Mouse (Mus musculus): ENCODE measurements around the gene Krt15. TPM values are rescaled to one million over a fixed set of nuclear protein-coding genes. Genes with fewer than 3 reads are reported as not detected.

The Krt15 gene
- polyA plus RNA-seq, 1 experiment from 2014 or later = 59.9 TPM

DNA sequence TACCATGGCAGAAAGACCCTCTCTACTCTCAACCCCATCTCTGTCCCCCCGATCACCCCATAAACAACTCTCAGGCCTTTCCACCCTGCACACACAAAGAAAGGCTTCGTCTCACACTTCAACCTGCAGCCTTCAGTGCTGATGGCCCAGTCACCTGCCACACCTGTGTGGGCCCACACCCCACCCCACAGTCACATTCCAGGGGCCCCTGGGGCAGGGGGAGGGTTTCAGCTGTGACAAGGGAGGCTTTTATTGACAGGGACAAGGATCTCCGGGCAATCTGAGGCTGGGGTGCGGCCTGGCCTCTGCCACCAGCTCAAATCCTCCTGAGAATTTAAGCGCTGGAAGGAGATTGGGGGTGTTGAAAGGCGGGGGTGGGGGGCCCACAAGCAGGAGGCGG lies 3.1 kb upstream of the Krt15 start:
- H3K27ac ChIP-seq (ENCODE audit: low read length) = peak overlapping the region; percentile 71

GRCm38 (mm10) chr11:100137693-100138092 lies 2.0 kb upstream of the Krt15 start:
- Histone ChIP-seq H3K36me3 (ENCODE audit: control insufficient read depth, insufficient read depth, low read length) (no peaks in the 10 kb centered on the region), H3K9ac (ENCODE audit: low read length) (no peak overlapping the region), H3K27me3 (ENCODE audit: control insufficient read depth, insufficient read depth, low read depth, low read length) (no peaks in the 10 kb centered on the region), H3K9me3 (ENCODE audit: control insufficient read depth, low read length) (no peaks in the 10 kb centered on the region), H3K27ac (ENCODE audit: low read length) (no peak overlapping the region), H3K4me3 (ENCODE audit: low read length) (no peak overlapping the region), H3K4me1 (replicated peaks; ENCODE audit: control insufficient read depth, insufficient read depth, low read length) (peaks cover 14% of the 10 kb centered on the region), H3K4me2 (ENCODE audit: low read depth, low read length) (no peak overlapping the region)
- no peak for ATAC-seq (ENCODE audit: low read depth)
- 23% methylated on average over 5 of the region's 5 CpGs for WGBS

More for the DNA sequence above, 3.1 kb upstream of the Krt15 start:
- peak; percentile 72 for ATAC-seq (ENCODE audit: low read depth)
- Histone ChIP-seq H3K9me3 (ENCODE audit: control insufficient read depth, low read length) (no peaks in the 10 kb centered on the region), H3K4me1 (replicated peaks; ENCODE audit: control insufficient read depth, insufficient read depth, low read length) (peaks cover 14% of the 10 kb centered on the region), H3K4me2 (ENCODE audit: low read depth, low read length) (no peak overlapping the region), H3K27me3 (ENCODE audit: control insufficient read depth, insufficient read depth, low read depth, low read length) (no peaks in the 10 kb centered on the region), H3K4me3 (ENCODE audit: low read length) (no peak overlapping the region), H3K9ac (ENCODE audit: low read length) (peak overlapping the region; percentile 20; the same call in 1 of the 2 replicates), H3K36me3 (ENCODE audit: control insufficient read depth, insufficient read depth, low read length) (no peaks in the 10 kb centered on the region)
- 47% methylated on average over 7 of the region's 7 CpGs for WGBS

- 17% methylated on average over 5 of the region's 5 CpGs for WGBS
Observed at GRCm38 (mm10) chr11:100136559-100136958, 831 bp upstream of the Krt15 start.

GRCm38 (mm10) chr11:100124901-100125300 lies 10.8 kb downstream of the Krt15 start:
- WGBS = 64% methylated on average over 7 of the region's 7 CpGs
- H3K9me3 ChIP-seq (ENCODE audit: control insufficient read depth, low read length) = no peaks in the 10 kb centered on the region
- H3K4me3 ChIP-seq (ENCODE audit: low read length) = no peak overlapping the region
- no peak overlapping the region for H3K4me2 ChIP-seq (ENCODE audit: low read depth, low read length)
- no peak overlapping the region for H3K27ac ChIP-seq (ENCODE audit: low read length)
- no peaks in the 10 kb centered on the region for H3K36me3 ChIP-seq (ENCODE audit: control insufficient read depth, insufficient read depth, low read length)
- no peaks in the 10 kb centered on the region for H3K27me3 ChIP-seq (ENCODE audit: control insufficient read depth, insufficient read depth, low read depth, low read length)
- H3K9ac ChIP-seq (ENCODE audit: low read length) = no peak overlapping the region
- no peaks in the 10 kb centered on the region for H3K4me1 ChIP-seq (replicated peaks; ENCODE audit: control insufficient read depth, insufficient read depth, low read length)
- ATAC-seq (ENCODE audit: low read depth) = no peak

More at GRCm38 (mm10) chr11:100136559-100136958, 831 bp upstream of the Krt15 start:
- Histone ChIP-seq H3K9ac (ENCODE audit: low read length) (no peak overlapping the region), H3K27me3 (ENCODE audit: control insufficient read depth, insufficient read depth, low read depth, low read length) (no peaks in the 10 kb centered on the region), H3K4me3 (ENCODE audit: low read length) (no peak overlapping the region), H3K9me3 (ENCODE audit: control insufficient read depth, low read length) (no peaks in the 10 kb centered on the region), H3K4me1 (replicated peaks; ENCODE audit: control insufficient read depth, insufficient read depth, low read length) (peaks cover 14% of the 10 kb centered on the region), H3K36me3 (ENCODE audit: control insufficient read depth, insufficient read depth, low read length) (no peaks in the 10 kb centered on the region), H3K27ac (ENCODE audit: low read length) (no peak overlapping the region), H3K4me2 (ENCODE audit: low read depth, low read length) (no peak overlapping the region)
- no peak for ATAC-seq (ENCODE audit: low read depth)

DNA sequence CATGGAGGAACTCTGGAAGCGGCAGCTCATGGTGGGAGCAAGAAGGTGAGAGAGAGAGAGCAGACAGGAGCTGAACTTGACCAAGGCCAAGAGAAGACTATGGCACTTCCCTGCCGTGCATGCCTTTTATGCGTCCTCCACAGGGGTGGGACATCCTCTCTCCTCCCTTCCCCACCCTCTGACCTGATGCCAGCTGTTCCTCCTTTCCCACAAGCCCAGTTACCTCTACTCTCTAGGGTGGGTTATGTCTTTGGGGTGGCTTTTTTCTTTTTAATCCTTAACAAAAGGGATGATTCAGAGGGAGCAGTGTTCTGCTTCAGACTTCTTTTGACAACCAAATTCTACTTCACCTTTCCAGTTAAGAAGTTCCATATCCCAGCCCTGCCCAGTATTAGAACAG lies 14.3 kb downstream of the Krt15 start, which contains the start of gene Krt13:
TSS of gene Krt13 (minus strand) at position 101 of the 400 bp plus-strand sequence.
- Histone ChIP-seq H3K27me3 (ENCODE audit: control insufficient read depth, insufficient read depth, low read depth, low read length) (no peaks in the 10 kb centered on the region), H3K9ac (ENCODE audit: low read length) (no peak within 1 kb of the TSS), H3K4me1 (replicated peaks; ENCODE audit: control insufficient read depth, insufficient read depth, low read length) (0 out of 2 replicates have a peak, but pooled peaks cover 3% of the 10 kb centered on the region), H3K27ac (ENCODE audit: low read length) (no peak within 1 kb of the TSS), H3K4me2 (ENCODE audit: low read depth, low read length) (no peak within 1 kb of the TSS), H3K4me3 (ENCODE audit: low read length) (no peak within 1 kb of the TSS), H3K36me3 (ENCODE audit: control insufficient read depth, insufficient read depth, low read length) (no peaks in the 10 kb centered on the region), H3K9me3 (ENCODE audit: control insufficient read depth, low read length) (no peaks in the 10 kb centered on the region)
- no peak for ATAC-seq (ENCODE audit: low read depth)
- 70% methylated on average over 3 of the region's 3 CpGs for WGBS

DNA sequence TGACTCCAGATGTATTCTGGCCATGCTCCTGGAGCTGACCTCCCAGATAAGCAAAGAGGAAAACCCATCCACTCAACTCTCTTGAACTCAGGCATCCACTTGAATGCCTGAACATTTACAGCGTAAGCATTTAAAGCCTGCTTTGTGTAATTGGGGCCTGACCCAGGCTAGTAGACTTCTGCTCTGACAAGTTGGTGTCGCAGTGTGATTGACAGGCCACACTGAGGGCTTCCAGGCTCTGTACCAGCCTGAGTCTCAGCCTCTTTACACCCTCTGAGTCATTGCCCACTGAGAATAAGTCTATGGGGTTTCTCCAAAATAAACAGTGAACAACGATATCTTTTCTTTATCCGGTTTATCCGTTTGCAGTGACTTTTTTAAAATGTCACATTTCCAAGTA lies 15.4 kb downstream of the Krt15 start:
- Histone ChIP-seq H3K36me3 (ENCODE audit: control insufficient read depth, insufficient read depth, low read length) (no peaks in the 10 kb centered on the region), H3K4me1 (replicated peaks; ENCODE audit: control insufficient read depth, insufficient read depth, low read length) (0 out of 2 replicates have a peak, but pooled peaks cover 3% of the 10 kb centered on the region), H3K4me2 (ENCODE audit: low read depth, low read length) (no peak overlapping the region), H3K9me3 (ENCODE audit: control insufficient read depth, low read length) (no peaks in the 10 kb centered on the region), H3K4me3 (ENCODE audit: low read length) (no peak overlapping the region), H3K27ac (ENCODE audit: low read length) (no peak overlapping the region), H3K27me3 (ENCODE audit: control insufficient read depth, insufficient read depth, low read depth, low read length) (no peaks in the 10 kb centered on the region), H3K9ac (ENCODE audit: low read length) (no peak overlapping the region)
- ATAC-seq (ENCODE audit: low read depth) = peak; percentile 83
- WGBS = 51% methylated on average over 5 of the region's 5 CpGs

- Histone ChIP-seq H3K4me1 (replicated peaks; ENCODE audit: control insufficient read depth, insufficient read depth, low read length) (no peaks in the 10 kb centered on the region), H3K36me3 (ENCODE audit: control insufficient read depth, insufficient read depth, low read length) (no peaks in the 10 kb centered on the region), H3K9me3 (ENCODE audit: control insufficient read depth, low read length) (no peaks in the 10 kb centered on the region), H3K27me3 (ENCODE audit: control insufficient read depth, insufficient read depth, low read depth, low read length) (no peaks in the 10 kb centered on the region), H3K27ac (ENCODE audit: low read length) (peak overlapping the region; percentile 23), H3K9ac (ENCODE audit: low read length) (no peak overlapping the region), H3K4me2 (ENCODE audit: low read depth, low read length) (no peak overlapping the region), H3K4me3 (ENCODE audit: low read length) (no peak overlapping the region)
- 32% methylated on average over 2 of the region's 2 CpGs for WGBS
- ATAC-seq (ENCODE audit: low read depth) = peak; percentile 72
Observed at GRCm38 (mm10) chr11:100113742-100114029, 22.0 kb downstream of the Krt15 start.

DNA sequence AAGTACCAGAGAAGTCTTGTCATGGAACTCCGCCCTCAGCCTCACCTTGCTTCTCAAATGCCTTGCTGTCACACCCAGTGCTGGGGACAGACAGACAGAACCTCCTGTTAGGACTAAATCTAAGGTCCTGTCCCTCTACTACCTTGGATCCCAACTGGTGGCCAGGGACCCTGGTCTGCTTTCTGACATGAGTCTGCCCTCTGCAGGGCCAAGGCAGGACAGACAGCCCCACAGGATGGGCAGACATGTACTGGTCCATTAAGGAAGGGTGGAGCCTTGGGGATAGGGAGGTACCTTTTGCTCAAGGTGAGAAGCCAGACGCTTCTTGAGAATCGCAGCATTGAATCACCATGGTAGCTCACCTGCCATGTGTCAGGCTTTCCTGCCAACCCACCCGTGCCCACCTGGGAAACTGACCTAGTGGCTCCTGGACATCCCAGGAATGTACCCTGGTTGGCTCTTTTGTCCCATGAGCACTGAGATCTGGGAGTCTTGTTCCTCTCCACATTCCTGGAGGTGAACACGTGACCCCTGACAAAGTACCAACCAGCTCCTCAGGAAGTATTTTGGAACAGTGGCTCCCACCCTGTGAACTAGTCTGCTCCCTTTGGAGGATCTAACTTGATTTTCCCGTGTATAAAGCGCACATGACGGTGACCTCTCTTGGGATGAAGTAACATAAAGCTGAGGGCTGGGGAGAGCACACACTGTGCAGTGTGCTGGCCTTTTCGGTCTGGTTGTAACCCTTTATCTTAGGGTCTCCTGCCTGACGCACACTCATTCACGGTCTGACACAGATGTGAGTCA lies 22.6 kb downstream of the Krt15 start:
- 58% methylated on average over 11 of the region's 11 CpGs for WGBS
- Histone ChIP-seq H3K4me1 (replicated peaks; ENCODE audit: control insufficient read depth, insufficient read depth, low read length) (no peaks in the 10 kb centered on the region), H3K9me3 (ENCODE audit: control insufficient read depth, low read length) (no peaks in the 10 kb centered on the region), H3K4me3 (ENCODE audit: low read length) (no peak overlapping the region), H3K27ac (ENCODE audit: low read length) (peak overlapping the region; percentile 23; the same call in 1 of the 2 replicates), H3K36me3 (ENCODE audit: control insufficient read depth, insufficient read depth, low read length) (no peaks in the 10 kb centered on the region), H3K4me2 (ENCODE audit: low read depth, low read length) (no peak overlapping the region), H3K27me3 (ENCODE audit: control insufficient read depth, insufficient read depth, low read depth, low read length) (no peaks in the 10 kb centered on the region), H3K9ac (ENCODE audit: low read length) (no peak overlapping the region)
- ATAC-seq (ENCODE audit: low read depth) = peak; percentile 34; the same call in 1 of the 2 replicates

DNA sequence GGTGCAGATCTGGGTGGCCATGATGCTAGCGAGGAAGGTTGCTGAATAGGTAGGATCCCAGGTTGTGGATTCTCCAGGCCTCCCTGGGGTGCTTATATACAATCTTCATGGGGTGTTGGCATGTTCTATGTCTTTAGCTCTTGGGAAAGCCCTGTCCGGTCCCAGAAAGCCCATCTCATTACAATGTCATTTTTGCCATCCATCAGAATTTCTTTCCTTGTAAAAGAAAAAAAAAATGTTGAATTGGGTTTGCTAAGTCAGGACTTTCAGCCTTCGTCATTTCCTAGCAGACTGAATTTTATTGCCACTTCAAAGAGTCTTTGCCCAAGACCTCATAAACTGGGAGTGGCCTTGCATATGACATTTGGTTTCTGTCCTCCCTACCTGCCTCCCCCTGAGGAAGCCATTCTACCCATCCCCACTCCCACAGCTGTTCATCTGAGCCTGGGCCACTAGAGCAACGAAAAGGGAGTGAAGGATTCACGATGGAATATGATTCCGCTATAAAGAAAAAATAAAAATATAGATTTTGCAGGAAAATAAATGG lies 30.1 kb downstream of the Krt15 start, which contains the start of gene Krt36:
TSS of gene Krt36 (minus strand) at position 51 of the 547 bp plus-strand sequence.
- ATAC-seq (ENCODE audit: low read depth) = no peak
- H3K36me3 ChIP-seq (ENCODE audit: control insufficient read depth, insufficient read depth, low read length) = no peaks in the 10 kb centered on the region
- no peaks in the 10 kb centered on the region for H3K9me3 ChIP-seq (ENCODE audit: control insufficient read depth, low read length)
- WGBS = 83% methylated on average over 6 of the region's 6 CpGs
- no peaks in the 10 kb centered on the region for H3K4me1 ChIP-seq (replicated peaks; ENCODE audit: control insufficient read depth, insufficient read depth, low read length)
- H3K4me3 ChIP-seq (ENCODE audit: low read length) = no peak within 1 kb of the TSS
- H3K9ac ChIP-seq (ENCODE audit: low read length) = no peak within 1 kb of the TSS
- no peaks in the 10 kb centered on the region for H3K27me3 ChIP-seq (ENCODE audit: control insufficient read depth, insufficient read depth, low read depth, low read length)
- H3K27ac ChIP-seq (ENCODE audit: low read length) = no peak within 1 kb of the TSS
- no peak within 1 kb of the TSS for H3K4me2 ChIP-seq (ENCODE audit: low read depth, low read length)
